Comparison of ENCODE assay signal across 22 mouse cellular contexts in genomic region chr4:72124790-72125189, GRCm38 (mm10).
DNase-seq lines count a peak whose midpoint lies in the region; ATAC-seq and TF ChIP-seq lines count a peak whose summit lies in the region.
"Had no signal": no experiment of that assay in that cellular context is flagged by ENCODE, and none has a peak within 500 bp of the region (broad histone marks: within the 10 kb centered on the region; RNA-seq: fewer than 3 reads in every experiment).

No protein-coding gene starts in this region.

- H3K9ac ChIP-seq in heart, postnatal 0 days (replicated peaks; ENCODE audit: low read depth, low read length): no peak overlapping the region
- no peak overlapping the region for H3K9ac ChIP-seq in stomach, embryonic 15.5 days
- H3K9ac ChIP-seq: forebrain, embryonic 12.5 days; hindbrain, embryonic 15.5 days; kidney, embryonic 15.5 days; limb, embryonic 12.5 days; liver, embryonic 15.5 days; midbrain, embryonic 12.5 days had no signal

- peak; percentile 8 for DNase-seq in heart, adult 8-10 months (ENCODE audit: low spot score)
- DNase-seq in heart, postnatal 10 days: no peak
- DNase-seq in layer of hippocampus, adult 2 months (ENCODE audit: low spot score in 2 of 2): no peak
- no peak for DNase-seq in layer of hippocampus, postnatal 25 days (ENCODE audit: extremely low spot score in 1 of 2, low spot score in 1 of 2)
- DNase-seq in heart, postnatal 0 days (ENCODE audit: low spot score): no peak
- no peak for DNase-seq in cerebellum, postnatal 36 days
- DNase-seq: adrenal gland, postnatal 25 days; cerebellum, adult 11-12 months; gastrocnemius, postnatal 10 days; kidney, postnatal 4 days; retina, postnatal 1 day; thymus, adult 18-20 months had no signal

- 0 out of 2 replicates have a peak, but pooled peaks have one; percentile 27 for TF ChIP-seq EP300 in heart, postnatal 0 days (IDR thresholded peaks at IDR 0.05; ENCODE audit: low read depth)

- H3K4me3 ChIP-seq in layer of hippocampus, adult 2 months: no peak overlapping the region
- no peak overlapping the region for H3K4me3 ChIP-seq in heart, postnatal 0 days (ENCODE audit: low read depth, low read length)
- H3K4me3 ChIP-seq in stomach, embryonic 15.5 days (replicated peaks): no peak overlapping the region
- H3K4me3 ChIP-seq: embryonic facial prominence, embryonic 10.5 days; forebrain, embryonic 12.5 days; hindbrain, embryonic 15.5 days; kidney, embryonic 15.5 days; limb, embryonic 12.5 days; liver, embryonic 15.5 days; midbrain, embryonic 12.5 days had no signal

- no peaks in the 10 kb centered on the region for H3K27me3 ChIP-seq in heart, postnatal 0 days (ENCODE audit: control insufficient read depth, insufficient read depth, low read length)
- H3K27me3 ChIP-seq in stomach, embryonic 15.5 days (replicated peaks): no peaks in the 10 kb centered on the region
- H3K27me3 ChIP-seq: CH12.LX; forebrain, embryonic 12.5 days; hindbrain, embryonic 15.5 days; kidney, embryonic 15.5 days; limb, embryonic 12.5 days; liver, embryonic 15.5 days; midbrain, embryonic 12.5 days had no signal

- H3K36me3 ChIP-seq in heart, postnatal 0 days (replicated peaks; ENCODE audit: control insufficient read depth, insufficient read depth, low read length): 0 out of 2 replicates have a peak, but pooled peaks cover 12% of the 10 kb centered on the region
- peaks cover 10% of the 10 kb centered on the region; the same call in 1 of the 2 replicates for H3K36me3 ChIP-seq in stomach, embryonic 15.5 days

- H3K4me2 ChIP-seq in heart, postnatal 0 days (ENCODE audit: low read depth, low read length): no peak overlapping the region
- no peak overlapping the region for H3K4me2 ChIP-seq in stomach, embryonic 15.5 days
- H3K4me2 ChIP-seq: forebrain, embryonic 12.5 days; hindbrain, embryonic 15.5 days; kidney, embryonic 15.5 days; limb, embryonic 12.5 days; liver, embryonic 15.5 days; midbrain, embryonic 12.5 days had no signal

- H3K9me3 ChIP-seq in heart, postnatal 0 days (replicated peaks; ENCODE audit: control insufficient read depth, low read length): no peaks in the 10 kb centered on the region
- no peaks in the 10 kb centered on the region for H3K9me3 ChIP-seq in stomach, embryonic 15.5 days
- H3K9me3 ChIP-seq: embryonic facial prominence, embryonic 10.5 days; forebrain, embryonic 12.5 days; hindbrain, embryonic 15.5 days; kidney, embryonic 15.5 days; limb, embryonic 12.5 days; liver, embryonic 15.5 days; midbrain, embryonic 12.5 days had no signal

- 0 out of 2 replicates have a peak, but pooled peaks have one; percentile 30 for ATAC-seq in heart, postnatal 0 days (ENCODE audit: insufficient read depth, low read depth)
- ATAC-seq in stomach, embryonic 15.5 days (ENCODE audit: insufficient read depth, low FRiP score, low read depth): peak; percentile 31; the same call in 1 of the 2 replicates
- ATAC-seq: intestine, embryonic 16.5 days had no signal

- H3K4me1 ChIP-seq in heart, postnatal 0 days (ENCODE audit: control insufficient read depth, insufficient read depth): no peaks in the 10 kb centered on the region
- no peaks in the 10 kb centered on the region for H3K4me1 ChIP-seq in stomach, embryonic 15.5 days
- H3K4me1 ChIP-seq: forebrain, embryonic 12.5 days; hindbrain, embryonic 15.5 days; kidney, embryonic 15.5 days; limb, embryonic 12.5 days; midbrain, embryonic 12.5 days had no signal

- peak overlapping the region; percentile 28; the same call in 1 of the 2 replicates for H3K27ac ChIP-seq in layer of hippocampus, adult 2 months
- H3K27ac ChIP-seq in heart, postnatal 0 days (ENCODE audit: low read depth): no peak overlapping the region
- no peak overlapping the region for H3K27ac ChIP-seq in stomach, embryonic 15.5 days
- H3K27ac ChIP-seq: embryonic facial prominence, embryonic 10.5 days; forebrain, embryonic 12.5 days; hindbrain, embryonic 15.5 days; kidney, embryonic 15.5 days; limb, embryonic 12.5 days; liver, embryonic 15.5 days; midbrain, embryonic 12.5 days had no signal

- 29% methylated on average over 5 of the region's 5 CpGs for WGBS in heart, postnatal 0 days
- 80% methylated on average over 5 of the region's 5 CpGs for WGBS in stomach, embryonic 15.5 days

- no peak for TF ChIP-seq CTCF in layer of hippocampus, adult 2 months (conservative IDR thresholded peaks at IDR 0.05)
- TF ChIP-seq CTCF in heart, postnatal 0 days (IDR thresholded peaks at IDR 0.05; ENCODE audit: low read depth): no peak

- intact Hi-C loops in heart, postnatal 10 days (cut with DNase I): no loop called here
